Mouse (Mus musculus) kidney, adult 10 weeks (tissue): ENCODE data around the gene Nup107. TPM values are rescaled to one million over a fixed set of nuclear protein-coding genes. Genes with fewer than 3 reads are reported as not detected.

Experiments used
- polyA plus RNA-seq: library from polyadenylated mRNA; stranded (reverse); fragments of 350-450 nt; fragmentation: Illumina TruSeq; extraction: RNeasy Lipid Tissue Mini Kit (QIAGEN cat#74804); gene quantifications from one replicate; pipeline ENCODE4 v1.2.3, GENCODE M21; 2014; ENCODE audit warnings: low read depth, low replicate concordance

Nup107 gene
- 26.6 TPM for polyA plus RNA-seq

DNA sequence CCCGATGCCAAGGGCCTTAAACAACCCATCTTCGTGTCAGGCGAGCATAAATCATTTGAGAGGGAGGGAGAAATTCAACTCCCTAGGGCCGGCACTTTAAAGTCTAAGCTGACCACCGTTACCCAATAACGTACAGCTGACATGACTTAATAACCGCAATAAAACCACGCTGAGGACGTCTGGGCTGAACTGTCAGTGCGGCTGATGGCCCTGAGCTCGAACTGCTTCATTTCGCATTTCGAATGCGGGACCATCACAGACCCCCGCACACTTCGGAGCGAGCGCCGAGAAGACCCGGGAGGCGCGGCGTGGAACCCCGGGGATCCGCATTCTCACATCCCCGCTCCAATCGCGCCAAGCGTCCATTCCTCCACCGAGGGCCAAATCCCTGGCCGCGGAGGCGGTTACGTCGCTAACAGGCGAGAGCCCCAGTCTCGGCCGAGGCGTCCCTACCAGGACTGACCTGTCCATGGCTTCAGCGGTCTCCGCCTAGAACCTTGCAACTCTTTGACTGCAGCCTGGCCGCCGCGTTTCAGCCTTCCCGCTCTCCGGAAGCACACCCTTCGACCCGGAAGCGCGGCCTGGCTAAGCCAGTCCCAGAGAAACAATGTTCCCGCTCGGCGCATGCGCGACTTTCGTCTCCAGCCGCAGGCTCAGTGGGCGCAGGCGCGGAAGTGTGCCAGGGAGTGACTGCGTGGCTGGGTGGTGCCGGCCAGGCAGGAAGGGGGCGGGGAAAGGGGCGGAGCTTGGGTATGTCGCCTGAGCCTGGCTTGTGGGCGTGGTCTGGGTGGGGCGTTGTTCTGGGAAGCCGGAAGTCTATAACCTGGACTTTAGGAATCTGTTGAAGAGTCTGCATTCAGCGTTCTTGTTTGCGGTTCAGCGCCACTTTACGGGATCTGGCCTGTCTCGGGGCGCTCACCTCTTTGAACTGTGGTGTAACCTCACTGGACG, at the start of gene Nup107:
TSS of gene Nup107 (minus strand) at position 565 of the 951 bp plus-strand sequence.

GRCm38 (mm10) chr10:117746297-117746883, 46.1 kb downstream of the Nup107 start, which contains the start of gene Slc35e3:
TSS of gene Slc35e3 (minus strand) at chr10:117746365.

DNA sequence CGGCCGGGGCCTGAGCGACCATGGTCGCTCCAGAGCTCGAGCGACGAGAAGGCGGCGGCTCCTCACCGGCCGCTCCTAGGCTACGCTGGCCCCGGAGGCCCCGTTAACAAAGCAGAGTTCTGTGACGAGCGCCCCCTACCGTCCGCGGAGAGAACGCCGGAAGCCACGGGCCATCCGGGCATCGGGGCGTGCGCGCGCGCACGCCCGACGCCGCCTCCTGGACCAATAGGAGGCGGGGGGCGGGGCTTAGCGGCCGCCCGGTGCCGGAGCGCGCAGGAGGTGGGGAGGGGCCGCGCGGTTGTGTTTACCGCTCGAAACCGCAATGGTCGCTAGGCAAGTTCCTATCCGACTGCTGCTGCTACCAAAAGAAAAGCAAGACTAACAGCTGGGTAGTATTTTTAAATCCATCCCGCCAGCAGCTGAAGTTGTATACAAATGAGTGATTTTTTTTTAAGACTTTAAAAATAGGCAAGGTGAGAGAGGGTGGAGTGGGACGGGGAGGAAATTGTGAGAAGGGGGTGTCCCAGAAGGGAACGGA, 81.8 kb downstream of the Nup107 start, which contains the start of gene Mdm2:
TSS of gene Mdm2 (minus strand) at position 155 of the 538 bp plus-strand sequence.

Other genes with a start within 250 kb of the Nup107 start
- gene Cpm, start 163.2 kb downstream of the Nup107 start, polyA plus RNA-seq: 29.4 TPM
- gene Mdm2, start 81.9 kb downstream of the Nup107 start, polyA plus RNA-seq: 50.9 TPM
- 45.3 TPM for gene Slc35e3, start 46.3 kb downstream of the Nup107 start, polyA plus RNA-seq
- 291 TPM for gene Rap1b, start 53.3 kb upstream of the Nup107 start, polyA plus RNA-seq